Mouse (Mus musculus): Measurements from ENCODE around the gene Nipal4. TPM values are rescaled to one million over a fixed set of nuclear protein-coding genes. Genes with fewer than 3 reads are reported as not detected.

Gene Nipal4
- total RNA-seq, 2 experiments from 2014 or later: not detected

- no peak for DNase-seq (ENCODE audit: low spot score in 2 of 2)
Observed at GRCm38 (mm10) chr11:46115411-46116173, 50.7 kb downstream of the Nipal4 start.

GRCm38 (mm10) chr11:46115011-46115410 lies 51.3 kb downstream of the Nipal4 start:
- no peak for DNase-seq (ENCODE audit: low spot score in 2 of 2)

GRCm38 (mm10) chr11:46114221-46114620 lies 52.1 kb downstream of the Nipal4 start:
- no peak for DNase-seq (ENCODE audit: low spot score in 2 of 2)

- no peak for DNase-seq (ENCODE audit: low spot score in 2 of 2)
Observed at GRCm38 (mm10) chr11:46113211-46113610, 53.1 kb downstream of the Nipal4 start.

- no peak for DNase-seq (ENCODE audit: low spot score in 2 of 2)
Observed at GRCm38 (mm10) chr11:46110945-46111287, 55.4 kb downstream of the Nipal4 start.

GRCm38 (mm10) chr11:46110156-46110944 lies 56.0 kb downstream of the Nipal4 start:
- no peak for DNase-seq (ENCODE audit: low spot score in 2 of 2)

- DNase-seq (ENCODE audit: low spot score in 2 of 2): no peak
Observed at GRCm38 (mm10) chr11:46109206-46109605, 57.1 kb downstream of the Nipal4 start.

GRCm38 (mm10) chr11:46107046-46107445 lies 59.3 kb downstream of the Nipal4 start:
- no peak for DNase-seq (ENCODE audit: low spot score in 2 of 2)

GRCm38 (mm10) chr11:46102107-46102506 lies 64.2 kb downstream of the Nipal4 start:
- DNase-seq (ENCODE audit: low spot score in 2 of 2): no peak

Small RNA genes within 50 kb of the gene (microRNA-seq; reads per million reads assigned to microRNA genes)
- gene Mir7239 (ENCODE audit: borderline number of aligned reads in 2 of 2) (0 reads per million in 2 experiments), gene Mir8100 (ENCODE audit: borderline number of aligned reads in 2 of 2) (0 reads per million in 2 experiments)

Other genes with a start within 250 kb of the Nipal4 start
- 10 to 100 TPM; 11.8 to 22.8 TPM for gene Lsm11, start 221.6 kb downstream of the Nipal4 start, total RNA-seq (2021)
- 10 to 100 TPM; 11.7 to 15.2 TPM for gene Thg1l, start 211.0 kb downstream of the Nipal4 start, total RNA-seq (2021)
- under 1 TPM in 1 of 2 experiments, not detected in 1; 0.13 TPM for gene Sox30, start 186.2 kb downstream of the Nipal4 start, total RNA-seq (2021)
- gene Gm12166, start 114.2 kb downstream of the Nipal4 start, total RNA-seq (2021): 1 to 10 TPM; 3.1 to 3.3 TPM
- 1 to 10 TPM; 1.5 to 3.5 TPM for gene Adam19, start 110.5 kb downstream of the Nipal4 start, total RNA-seq (2021)
- not detected for gene Fndc9, start 69.0 kb upstream of the Nipal4 start, total RNA-seq (2021)
- gene Cyfip2, start 146.4 kb upstream of the Nipal4 start, total RNA-seq (2021): 10 to 100 TPM; 55.9 to 77.0 TPM
- under 1 TPM; 0.23 to 0.58 TPM for gene Itk, start 223.0 kb upstream of the Nipal4 start, total RNA-seq (2021)
- not detected for gene Fam71b, start 230.1 kb upstream of the Nipal4 start, total RNA-seq (2021)

Data from adrenal gland, adult 18-20 months (tissue).